Mouse (Mus musculus) ES-E14 (cell line): ENCODE measurements around the gene Mphosph9. TPM values are rescaled to one million over a fixed set of nuclear protein-coding genes. Genes with fewer than 3 reads are reported as not detected.

Experiments used
- DNase-seq: peaks from one replicate; pipeline ENCODE4 v3.0.0-alpha.2; 2013; ENCODE audit warnings: low read depth, low spot score
- H3K27ac ChIP-seq: 2 replicates; pipeline ENCODE4 v1.5.1; 2012; ENCODE audit warnings: low read depth, mild to moderate bottlenecking, low read length, moderate library complexity, mixed read lengths; ENCODE audit not compliant: poor library complexity, insufficient read depth, severe bottlenecking
- H3K36me3 ChIP-seq: 2 replicates; pipeline ENCODE4 v1.6.1; 2012; ENCODE audit warnings: mild to moderate bottlenecking, low read length, moderate library complexity, mixed read lengths; ENCODE audit not compliant: control insufficient read depth, poor library complexity, insufficient read depth, severe bottlenecking
- H3K4me1 ChIP-seq, 2 experiments: fragments of 150-350 bp in 1 of 2; sonication (generic) in 1 of 2; 2 replicates each; pipeline ENCODE4 v1.6.1; 2012; ENCODE audit warnings: low read length in 2 of 2, mild to moderate bottlenecking in 1 of 2, mixed read lengths in 1 of 2; ENCODE audit not compliant: control insufficient read depth in 2 of 2, insufficient read depth in 2 of 2, poor library complexity in 1 of 2
- H3K4me3 ChIP-seq, 2 experiments: fragments of 150-350 bp in 1 of 2; sonication (generic) in 1 of 2; 2 replicates each; pipeline ENCODE4 v1.5.1; 2012; ENCODE audit warnings: low read length in 2 of 2, low read depth in 1 of 2, mild to moderate bottlenecking in 1 of 2, mixed read lengths in 1 of 2; ENCODE audit not compliant: insufficient read depth in 1 of 2, poor library complexity in 1 of 2, severe bottlenecking in 1 of 2
- H3K9ac ChIP-seq: 2 replicates; pipeline ENCODE4 v1.6.1; 2012; ENCODE audit warnings: low read depth, mild to moderate bottlenecking, low read length, mixed read lengths; ENCODE audit not compliant: poor library complexity, insufficient read depth, severe bottlenecking
- H3K9me3 ChIP-seq: fragments of 150-350 bp; sonication (generic); 2 replicates; pipeline ENCODE4 v1.6.1; 2012; ENCODE audit warnings: low read depth, mild to moderate bottlenecking, low read length; ENCODE audit not compliant: control insufficient read depth, insufficient read depth
- CHD2 ChIP-seq: IDR thresholded peaks from 2 replicates; pipeline ENCODE4 v1.6.1; 2014; ENCODE audit warnings: mild to moderate bottlenecking, low read depth, low read length, inconsistent platforms
- HCFC1 ChIP-seq: IDR thresholded peaks from 2 replicates; pipeline ENCODE4 v1.6.1; 2012; ENCODE audit warnings: low read length, inconsistent platforms, borderline replicate concordance; ENCODE audit not compliant: insufficient read depth
- MAFK ChIP-seq: IDR thresholded peaks from 2 replicates; pipeline ENCODE4 v1.6.1; 2014; ENCODE audit warnings: mild to moderate bottlenecking, low read depth, low read length, inconsistent platforms; ENCODE audit not compliant: insufficient read depth
- ZC3H11A ChIP-seq: IDR thresholded peaks from 2 replicates; pipeline ENCODE4 v1.6.1; 2012; ENCODE audit warnings: low read depth, mild to moderate bottlenecking, inconsistent platforms, low read length, borderline replicate concordance
- ZNF384 ChIP-seq: IDR thresholded peaks from 2 replicates; pipeline ENCODE4 v1.6.1; 2012; ENCODE audit warnings: low read depth, low read length, inconsistent platforms
- in situ Hi-C, 2 experiments: fragments of 600-800 bp; cut with MboI; formaldehyde crosslinking; loops; one replicate each; pipeline ENCODE4 v1.15.1; 2025; ENCODE audit warnings: low sequenced_read_pairs in 2 of 2, inconsistent platforms in 1 of 2; ENCODE audit not compliant: unreplicated experiment in 2 of 2
- total RNA-seq: library from RNA; depleted of rRNA; stranded (reverse); fragments of 300-350 nt; gene quantifications from 2 replicates; pipeline ENCODE4 v1.2.3, GENCODE M21; 2012

The Mphosph9 gene
- total RNA-seq, 1 experiment = 15.8 TPM

- H3K36me3 ChIP-seq = no peaks in the 10 kb centered on the region
- in situ Hi-C loops = no loop called here
- H3K27ac ChIP-seq = no peak overlapping the region
- no peak overlapping the region for H3K4me3 ChIP-seq
- TF ChIP-seq ZC3H11A = no peak
- no peak for TF ChIP-seq HCFC1
- TF ChIP-seq CHD2 = no peak
- TF ChIP-seq MAFK = no peak
- TF ChIP-seq ZNF384 = no peak
- H3K9me3 ChIP-seq = no peaks in the 10 kb centered on the region
- no peak overlapping the region for H3K9ac ChIP-seq
- 0 out of 4 replicates have a peak, but pooled peaks cover 0 to 7% of the 10 kb centered on the region in 2 experiments for H3K4me1 ChIP-seq
- no peak for DNase-seq
Measured at GRCm38 (mm10) chr5:124337909-124338308, 10.1 kb upstream of the Mphosph9 start.

DNA sequence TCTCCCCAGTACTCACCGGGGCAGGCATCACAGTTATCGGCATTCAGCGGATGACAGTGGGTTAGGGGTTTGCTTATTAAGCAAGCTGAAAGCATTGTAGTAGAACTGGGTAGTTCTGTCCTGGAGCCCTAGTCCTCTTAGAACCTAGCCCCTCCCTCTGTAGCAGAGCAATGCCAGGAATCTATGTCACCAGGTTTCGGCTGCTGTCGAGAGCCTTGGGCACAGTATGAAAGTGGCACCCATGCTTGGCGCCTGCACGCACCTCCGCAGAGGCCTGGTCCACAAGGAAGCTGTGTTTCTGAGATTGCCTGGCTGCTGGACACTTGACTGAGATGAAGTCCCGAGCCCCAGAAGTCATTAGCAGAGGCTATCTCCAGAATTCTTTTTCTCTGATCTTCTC, 9.3 kb upstream of the Mphosph9 start:
- no peak for DNase-seq
- Histone ChIP-seq H3K4me1 (0 out of 4 replicates have a peak, but pooled peaks cover 0 to 7% of the 10 kb centered on the region in 2 experiments), H3K4me3 (no peak overlapping the region), H3K27ac (no peak overlapping the region), H3K9me3 (no peaks in the 10 kb centered on the region), H3K9ac (no peak overlapping the region), H3K36me3 (no peaks in the 10 kb centered on the region)
- TF ChIP-seq ZNF384 = no peak
- TF ChIP-seq CHD2 = no peak
- TF ChIP-seq HCFC1 = no peak
- no peak for TF ChIP-seq ZC3H11A
- no peak for TF ChIP-seq MAFK
- in situ Hi-C loops = no loop called here

- Histone ChIP-seq H3K9ac (no peak overlapping the region), H3K4me1 (0 out of 4 replicates have a peak, but pooled peaks cover 0 to 7% of the 10 kb centered on the region in 2 experiments), H3K27ac (no peak overlapping the region), H3K9me3 (no peaks in the 10 kb centered on the region), H3K4me3 (no peak overlapping the region), H3K36me3 (no peaks in the 10 kb centered on the region)
- no peak for TF ChIP-seq ZNF384
- no peak for TF ChIP-seq HCFC1
- TF ChIP-seq MAFK = no peak
- no peak for TF ChIP-seq CHD2
- TF ChIP-seq ZC3H11A = no peak
- in situ Hi-C loops = no loop called here
- DNase-seq = no peak
Measured at GRCm38 (mm10) chr5:124334392-124334791, 6.6 kb upstream of the Mphosph9 start.

DNA sequence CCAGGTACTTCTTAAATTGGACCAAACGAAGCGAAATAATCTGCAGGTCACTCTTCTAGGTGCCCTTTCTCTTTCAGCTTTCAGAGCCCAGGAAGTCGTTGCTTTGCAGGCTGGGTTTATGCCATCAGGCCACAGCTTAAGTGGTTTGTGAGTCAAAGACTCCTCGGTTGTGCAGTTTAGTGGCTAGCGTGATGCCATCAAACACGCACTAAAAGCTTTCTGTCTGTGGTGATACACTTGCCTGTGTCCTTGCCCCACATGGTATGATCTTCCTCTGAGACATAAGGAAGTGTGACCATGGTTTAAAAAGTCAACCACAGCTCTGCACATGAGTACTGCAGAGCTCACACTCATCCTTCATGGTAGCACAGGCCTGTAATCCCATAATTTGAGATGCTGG, 2.3 kb upstream of the Mphosph9 start:
- no peak for DNase-seq
- H3K4me3 ChIP-seq = no peak overlapping the region
- no peaks in the 10 kb centered on the region for H3K36me3 ChIP-seq
- H3K9ac ChIP-seq = no peak overlapping the region
- H3K4me1 ChIP-seq = peaks cover 0 to 2% of the 10 kb centered on the region in 2 experiments; a peak in 2 of 4 replicates
- in situ Hi-C loops = no loop called here
- TF ChIP-seq HCFC1 = no peak
- no peak for TF ChIP-seq ZNF384
- no peak for TF ChIP-seq CHD2
- no peak for TF ChIP-seq MAFK
- no peak for TF ChIP-seq ZC3H11A
- H3K27ac ChIP-seq = no peak overlapping the region
- H3K9me3 ChIP-seq = no peaks in the 10 kb centered on the region

DNA sequence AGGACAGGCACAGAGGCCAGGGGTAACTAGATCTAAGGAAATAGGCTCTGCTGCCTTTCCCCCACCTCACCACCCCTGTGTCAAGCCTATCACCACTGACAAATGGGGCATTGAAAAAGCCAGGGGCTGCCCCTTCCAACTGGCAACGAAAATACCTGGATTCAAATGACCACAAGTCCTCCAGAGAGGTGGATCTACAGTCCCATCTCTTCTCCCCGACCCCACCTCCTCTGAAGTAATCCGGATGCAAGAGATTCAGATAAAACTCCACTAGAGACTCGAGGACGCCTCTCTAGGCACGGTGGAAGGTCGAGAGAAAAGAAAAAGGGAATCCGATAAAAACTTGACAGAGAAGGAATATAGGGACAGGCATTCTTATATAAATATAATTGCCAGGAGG, 943 bp downstream of the Mphosph9 start:
- in situ Hi-C loops = no loop called here
- H3K9me3 ChIP-seq = no peaks in the 10 kb centered on the region
- no peak for TF ChIP-seq MAFK
- no peak for TF ChIP-seq ZC3H11A
- no peak for TF ChIP-seq CHD2
- no peak for TF ChIP-seq ZNF384
- TF ChIP-seq HCFC1 = no peak

More for the DNA sequence above, 943 bp downstream of the Mphosph9 start:
- Histone ChIP-seq H3K4me1 (peaks cover 0 to 2% of the 10 kb centered on the region in 2 experiments; a peak in 2 of 4 replicates), H3K27ac (no peak overlapping the region), H3K4me3 (peak overlapping the region; percentile 84 to 96), H3K9ac (peak overlapping the region; percentile 71; the same call in 1 of the 2 replicates), H3K36me3 (no peaks in the 10 kb centered on the region; the same call in 1 of the 2 replicates)
- no peak for DNase-seq
